Mouse (Mus musculus): ENCODE results near the gene Hspa1a.
A peak's percentile ranks its signal among the peaks of the same experiment; 100 is the strongest.
"Not testable (repeated sequence)": the region's sequence is repeated elsewhere in the genome, so short reads cannot be mapped to it uniquely, and the experiment has no call there.

Hspa1a gene

GRCm38 (mm10) chr17:34969822-34970221 lies 2.1 kb downstream of the Hspa1a start, which contains the start of gene Gm20481:
TSS of gene Gm20481 (plus strand) at chr17:34969912.
- not testable (repeated sequence) for DNase-seq (ENCODE audit: low read depth, low spot score)

GRCm38 (mm10) chr17:34965627-34966026 lies 6.3 kb downstream of the Hspa1a start:
- DNase-seq (ENCODE audit: low read depth, low spot score): no peak

GRCm38 (mm10) chr17:34964640-34965049 lies 7.3 kb downstream of the Hspa1a start:
- no peak for DNase-seq (ENCODE audit: low read depth, low spot score)

- DNase-seq (ENCODE audit: low read depth, low spot score): no peak
These were observed 9.1 kb downstream of the Hspa1a start for GRCm38 (mm10) chr17:34962841-34963240.

- DNase-seq (ENCODE audit: low read depth, low spot score): no peak
These were observed 9.8 kb downstream of the Hspa1a start for GRCm38 (mm10) chr17:34962125-34962524.

- DNase-seq (ENCODE audit: low read depth, low spot score): no peak
These were observed 11.1 kb downstream of the Hspa1a start for GRCm38 (mm10) chr17:34960702-34961493.

- no peak for DNase-seq (ENCODE audit: low read depth, low spot score)
These were observed 12.0 kb downstream of the Hspa1a start for GRCm38 (mm10) chr17:34959881-34960515.

DNA sequence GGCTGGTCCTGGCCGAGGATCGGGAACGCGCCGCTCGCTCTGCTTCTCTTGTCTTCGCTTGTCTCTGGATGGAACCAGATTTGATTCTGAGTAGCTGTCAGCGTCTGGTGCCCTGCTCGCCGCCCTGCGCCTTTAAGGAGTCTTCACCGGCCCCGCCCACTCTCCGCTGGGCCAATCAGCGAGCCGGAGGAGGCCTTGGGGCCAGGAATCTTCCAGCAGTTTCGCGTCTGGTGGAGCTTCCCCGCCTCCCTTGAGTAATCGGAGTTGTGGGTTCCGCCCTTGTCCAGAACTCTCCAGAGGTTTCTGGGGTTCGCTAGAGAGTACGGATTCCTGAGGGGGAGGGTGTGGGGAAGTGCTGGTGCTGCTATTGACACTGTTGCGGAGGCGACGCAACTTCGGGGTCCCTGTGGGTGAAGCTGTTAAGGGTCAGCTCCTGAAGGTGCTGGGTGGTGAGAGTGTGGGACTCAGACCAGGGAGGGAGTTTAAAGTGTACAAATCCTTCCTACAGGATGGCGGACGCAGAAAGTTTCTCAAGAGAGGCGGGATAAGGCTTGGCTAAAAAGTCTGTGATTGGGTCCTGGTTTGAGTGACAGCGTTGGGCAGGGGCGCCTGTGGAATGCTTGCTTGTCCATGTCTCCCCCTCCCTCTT lies 12.7 kb downstream of the Hspa1a start, which contains the start of gene Hspa1b:
Gene Hspa1b, minus strand, starts transcription at position 109 of the 649 bp plus-strand sequence.
- peak; percentile 80 for DNase-seq (ENCODE audit: low read depth, low spot score)

DNA sequence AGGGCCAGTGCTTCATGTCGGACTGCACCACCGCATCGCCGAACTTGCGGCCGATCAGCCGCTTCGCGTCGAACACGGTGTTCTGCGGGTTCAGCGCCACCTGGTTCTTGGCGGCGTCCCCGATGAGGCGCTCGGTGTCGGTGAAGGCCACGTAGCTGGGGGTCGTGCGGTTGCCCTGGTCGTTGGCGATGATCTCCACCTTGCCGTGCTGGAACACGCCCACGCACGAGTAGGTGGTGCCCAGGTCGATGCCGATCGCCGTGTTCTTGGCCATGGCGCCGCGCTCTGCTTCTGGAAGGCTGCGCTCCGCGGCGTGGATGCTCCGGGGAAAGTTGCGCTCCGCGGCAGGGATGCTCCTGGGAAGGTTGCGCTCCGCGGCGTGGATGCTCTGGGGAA lies 13.2 kb downstream of the Hspa1a start:
- DNase-seq (ENCODE audit: low read depth, low spot score): not testable (repeated sequence)

- DNase-seq (ENCODE audit: low read depth, low spot score): not testable (repeated sequence)
These were observed 14.0 kb downstream of the Hspa1a start for GRCm38 (mm10) chr17:34957966-34958365.

GRCm38 (mm10) chr17:34957291-34957690 lies 14.7 kb downstream of the Hspa1a start:
- not testable (repeated sequence) for DNase-seq (ENCODE audit: low read depth, low spot score)

DNA sequence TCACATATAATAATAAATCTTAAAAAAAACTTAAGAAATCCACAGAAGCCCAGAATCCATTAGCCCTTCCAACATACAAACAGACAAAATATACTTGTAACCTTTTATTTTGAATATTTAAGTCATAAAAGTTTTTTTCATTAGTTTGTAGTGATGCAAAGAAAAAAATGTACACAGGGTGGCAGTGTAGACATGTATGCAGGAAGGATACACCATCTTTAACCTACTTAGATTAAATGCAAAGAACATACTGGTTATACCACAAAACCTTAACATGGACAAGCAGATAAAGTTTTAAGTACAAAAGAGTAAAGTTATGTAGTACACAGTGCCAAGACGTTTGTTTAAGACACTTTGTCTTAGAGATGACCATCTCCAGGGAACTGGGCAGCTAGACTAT lies 15.6 kb downstream of the Hspa1a start:
- no peak for DNase-seq (ENCODE audit: low read depth, low spot score)

DNA sequence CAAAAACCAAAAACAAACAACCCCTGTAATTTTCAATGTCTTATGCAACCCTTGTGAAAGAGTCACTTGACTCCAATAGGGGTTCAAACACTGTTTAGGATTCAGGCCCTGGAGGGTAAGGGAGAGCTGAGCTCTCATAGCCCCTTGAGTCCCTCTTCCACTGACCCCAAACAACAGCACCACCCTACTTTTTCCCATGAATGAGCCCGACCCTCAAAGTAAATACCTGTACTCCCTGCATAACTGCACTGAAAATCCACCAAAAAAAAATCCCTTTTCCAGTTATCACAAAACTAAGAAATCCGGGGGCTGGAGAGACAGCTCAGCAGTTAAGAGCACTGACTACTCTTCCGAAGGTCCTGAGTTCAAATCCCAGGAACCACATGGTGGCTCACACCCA lies 16.1 kb downstream of the Hspa1a start:
- DNase-seq (ENCODE audit: low read depth, low spot score): no peak

GRCm38 (mm10) chr17:34954831-34955230 lies 17.1 kb downstream of the Hspa1a start:
- DNase-seq (ENCODE audit: low read depth, low spot score): no peak

DNA sequence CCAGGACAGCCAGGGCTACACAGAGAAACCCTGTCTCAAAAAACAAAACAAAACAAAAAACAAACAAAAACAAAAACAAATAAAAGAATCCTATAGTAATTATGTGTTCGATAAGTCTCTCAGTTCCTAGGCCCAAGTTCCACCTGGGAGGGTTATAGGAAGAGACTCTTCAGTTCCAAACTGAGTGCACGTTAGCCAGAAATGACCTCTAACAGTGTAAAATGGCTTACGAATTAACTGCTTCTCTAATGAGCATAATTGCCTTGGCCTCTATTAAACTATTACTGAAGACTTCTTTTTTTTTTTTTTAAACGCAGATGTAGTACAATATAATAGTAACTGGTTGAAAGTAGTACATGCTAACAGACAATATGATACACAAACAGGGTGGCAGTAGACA lies 18.1 kb downstream of the Hspa1a start:
- no peak for DNase-seq (ENCODE audit: low read depth, low spot score)

DNA sequence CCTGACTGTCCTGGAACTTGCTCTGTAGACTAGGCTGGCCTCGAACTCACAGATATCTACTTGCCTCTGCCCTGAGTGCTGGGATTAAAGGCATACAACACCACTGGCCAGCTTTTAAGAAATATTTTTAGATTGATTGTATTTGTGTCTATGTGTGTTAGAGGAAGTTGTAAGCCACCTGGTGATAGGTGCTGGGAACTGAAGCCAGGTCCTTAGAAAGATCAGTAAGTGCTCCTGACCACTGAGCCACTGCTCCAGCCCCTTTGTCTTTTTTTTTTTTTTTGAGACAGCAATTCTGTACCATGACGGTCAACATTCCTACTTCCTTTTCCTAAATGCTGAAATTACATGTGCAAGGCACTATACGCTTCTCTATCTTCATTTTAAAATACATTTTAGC lies 18.7 kb downstream of the Hspa1a start:
- DNase-seq (ENCODE audit: low read depth, low spot score): no peak

DNA sequence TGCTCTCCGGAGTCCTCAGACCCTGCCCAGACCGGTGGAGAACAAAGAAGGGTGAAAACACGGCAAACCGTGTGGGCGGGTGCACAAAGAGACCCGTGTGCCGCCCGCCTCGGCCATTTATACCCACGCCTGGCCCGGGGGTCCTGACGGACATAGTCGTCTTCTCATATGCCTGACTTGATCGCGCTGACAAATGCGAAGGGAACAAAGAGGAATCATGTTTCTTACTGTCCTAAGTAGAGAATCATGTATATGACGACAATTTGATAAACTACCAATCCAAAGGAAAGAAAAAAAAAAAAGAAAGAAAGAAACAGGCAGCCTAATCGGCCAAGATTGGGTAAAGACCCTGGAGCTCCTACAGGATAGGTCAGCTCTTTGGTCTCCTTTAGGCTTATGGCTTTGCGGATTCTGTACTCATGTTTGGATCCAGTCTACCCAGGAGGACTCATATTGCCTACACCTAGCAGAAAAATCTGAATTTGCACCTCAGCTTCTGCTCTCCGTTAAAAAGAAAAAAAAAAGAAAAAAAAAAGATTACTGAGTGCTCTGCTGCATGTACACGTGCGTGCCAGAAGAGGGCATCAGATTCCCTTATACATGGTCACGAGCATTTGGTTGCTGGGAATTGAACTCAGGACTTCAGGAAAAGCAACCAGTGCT lies 19.4 kb downstream of the Hspa1a start:
- DNase-seq (ENCODE audit: low read depth, low spot score): peak; percentile 89

DNA sequence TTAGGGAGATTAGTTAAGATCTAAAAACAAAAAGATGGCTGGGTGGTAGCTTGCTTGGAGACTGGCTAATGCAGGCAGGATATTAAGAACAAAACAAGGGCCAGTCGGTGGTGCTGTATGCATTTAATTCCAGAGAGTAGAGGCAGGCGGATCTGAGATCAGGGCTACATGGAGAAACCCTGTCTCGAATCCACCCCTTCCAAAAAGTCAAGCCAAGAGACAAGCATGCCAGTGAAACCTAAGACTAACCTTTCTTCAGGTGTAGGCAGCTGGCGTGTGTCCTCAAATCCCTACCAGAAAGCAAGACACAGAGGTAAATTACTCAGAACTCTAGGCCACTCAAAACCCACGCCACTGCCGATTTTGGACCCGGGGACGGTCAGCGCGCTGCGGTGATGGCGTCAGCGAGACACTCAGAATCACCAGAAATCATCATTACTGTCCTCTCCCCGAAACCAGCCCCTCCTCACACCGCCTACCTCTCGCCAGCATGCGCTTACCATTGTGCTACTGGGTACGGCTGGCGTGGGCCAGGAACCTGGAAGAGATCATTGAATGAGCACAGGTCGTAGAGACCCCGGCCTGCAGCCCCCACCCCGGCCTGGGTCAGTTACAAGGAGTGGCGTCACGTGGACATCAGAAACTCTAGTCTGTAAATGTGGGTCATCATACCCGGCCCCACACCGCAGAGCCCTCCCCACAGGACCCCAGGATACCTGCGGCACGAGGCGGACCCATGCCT lies 20.1 kb downstream of the Hspa1a start:
- no peak for DNase-seq (ENCODE audit: low read depth, low spot score)

- DNase-seq (ENCODE audit: low read depth, low spot score): no peak
These were observed 21.2 kb downstream of the Hspa1a start for GRCm38 (mm10) chr17:34950514-34951455.

- no peak for DNase-seq (ENCODE audit: low read depth, low spot score)
These were observed 22.4 kb downstream of the Hspa1a start for GRCm38 (mm10) chr17:34949553-34949969.
